In genomic region chr11:83754227-83754626, GRCm38 (mm10) we compare ENCODE assay signal across 8 mouse cellular contexts. TPM values are rescaled to one million over a fixed set of nuclear protein-coding genes. Genes with fewer than 3 reads are reported as not detected.
DNase-seq lines count a peak whose midpoint lies in the region; ATAC-seq and TF ChIP-seq lines count a peak whose summit lies in the region.

No protein-coding gene starts in this region.

- peaks cover 4% of the 10 kb centered on the region; the same call in 1 of the 2 replicates for H3K36me3 ChIP-seq in kidney, adult 2 months (ENCODE audit: control insufficient read depth, insufficient read depth, low read length)
- peaks cover 37% of the 10 kb centered on the region for H3K36me3 ChIP-seq in hindbrain, embryonic 14.5 days (replicated peaks; ENCODE audit: control insufficient read depth, insufficient read depth)
- peaks cover 34% of the 10 kb centered on the region for H3K36me3 ChIP-seq in midbrain, embryonic 14.5 days (ENCODE audit: control insufficient read depth, insufficient read depth, low read length)

- no peak; the same call in 1 of the 2 replicates for ATAC-seq in hindbrain, embryonic 14.5 days (ENCODE audit: low FRiP score)
- ATAC-seq in midbrain, embryonic 14.5 days (ENCODE audit: low FRiP score, low TSS enrichment): no peak
- no peak for ATAC-seq in activated CD4-positive, CD25-positive, alpha-beta regulatory T cell, adult 4 months

- H3K9me3 ChIP-seq in hindbrain, embryonic 14.5 days (ENCODE audit: control insufficient read depth, low read length): no peaks in the 10 kb centered on the region
- H3K9me3 ChIP-seq in midbrain, embryonic 14.5 days (ENCODE audit: control insufficient read depth, low read length): no peaks in the 10 kb centered on the region

- WGBS in kidney, adult 2 months: 5% methylated on average over 8 of the region's 8 CpGs
- 6% methylated on average over 8 of the region's 8 CpGs for WGBS in hindbrain, embryonic 14.5 days
- 3% methylated on average over 8 of the region's 8 CpGs for WGBS in midbrain, embryonic 14.5 days

- DNase-seq in kidney, adult 2 months: no peak
- DNase-seq in kidney, postnatal 36 days: no peak
- DNase-seq in hindbrain, embryonic 14.5 days (ENCODE audit: low spot score): no peak
- no peak for DNase-seq in midbrain, embryonic 14.5 days
- DNase-seq in ovary, adult 18-20 months (ENCODE audit: low spot score): no peak
- no peak for DNase-seq in spleen, adult 18-20 months

- no peak overlapping the region for H3K27ac ChIP-seq in kidney, adult 2 months (ENCODE audit: insufficient read depth, low read depth, low read length)
- H3K27ac ChIP-seq in brown adipose tissue, adult 24 weeks (replicated peaks; ENCODE audit: low read depth, low read length): no peak overlapping the region
- peak overlapping the region; percentile 83 for H3K27ac ChIP-seq in hindbrain, embryonic 14.5 days
- H3K27ac ChIP-seq in midbrain, embryonic 14.5 days (replicated peaks; ENCODE audit: low read depth, low read length): peak overlapping the region; percentile 93

- no peaks in the 10 kb centered on the region; the same call in 1 of the 2 replicates for H3K4me1 ChIP-seq in kidney, adult 2 months (ENCODE audit: control insufficient read depth, insufficient read depth, low read length)
- no peaks in the 10 kb centered on the region for H3K4me1 ChIP-seq in brown adipose tissue, adult 24 weeks (ENCODE audit: control insufficient read depth, insufficient read depth, insufficient read length, low read length)
- H3K4me1 ChIP-seq in hindbrain, embryonic 14.5 days (replicated peaks; ENCODE audit: control insufficient read depth, insufficient read depth, low read length): peaks cover 15% of the 10 kb centered on the region
- H3K4me1 ChIP-seq in midbrain, embryonic 14.5 days (ENCODE audit: control insufficient read depth, insufficient read depth, low read length): peaks cover 17% of the 10 kb centered on the region

- peak overlapping the region; percentile 71 for H3K4me3 ChIP-seq in kidney, adult 2 months (ENCODE audit: insufficient read depth, low read depth, low read length)
- peak overlapping the region; percentile 95 for H3K4me3 ChIP-seq in brown adipose tissue, adult 24 weeks (ENCODE audit: insufficient read depth, low read depth, low read length)
- H3K4me3 ChIP-seq in hindbrain, embryonic 14.5 days (replicated peaks; ENCODE audit: low read length): peak overlapping the region; percentile 59
- peak overlapping the region; percentile 83 for H3K4me3 ChIP-seq in midbrain, embryonic 14.5 days (replicated peaks; ENCODE audit: low read depth, low read length)

- TF ChIP-seq CTCF in kidney, adult 2 months (conservative IDR thresholded peaks at IDR 0.05; ENCODE audit: insufficient read depth, insufficient read length, low read depth, low read length): no peak

- no peaks in the 10 kb centered on the region for H3K27me3 ChIP-seq in kidney, adult 2 months (replicated peaks; ENCODE audit: control insufficient read depth, insufficient read depth, low read length)
- H3K27me3 ChIP-seq in hindbrain, embryonic 14.5 days (ENCODE audit: control insufficient read depth, insufficient read depth, low read length): peaks cover 22% of the 10 kb centered on the region
- H3K27me3 ChIP-seq in midbrain, embryonic 14.5 days (ENCODE audit: control insufficient read depth, insufficient read depth, low read length): peaks cover 13% of the 10 kb centered on the region; the same call in 1 of the 2 replicates

- H3K4me2 ChIP-seq in hindbrain, embryonic 14.5 days (replicated peaks): peak overlapping the region; percentile 73
- H3K4me2 ChIP-seq in midbrain, embryonic 14.5 days (ENCODE audit: low read length): peak overlapping the region; percentile 73

- H3K9ac ChIP-seq in hindbrain, embryonic 14.5 days: peak overlapping the region; percentile 79
- H3K9ac ChIP-seq in midbrain, embryonic 14.5 days (replicated peaks; ENCODE audit: low read length): peak overlapping the region; percentile 88

- no peak for TF ChIP-seq POLR2A in kidney, adult 2 months (IDR thresholded peaks at IDR 0.05; ENCODE audit: low read depth, low read length)

RNA-seq across cellular contexts. Expression of gene Heatr6, which starts 0.7 kb away (rescaled TPM):
- 10.9 and 12.0 TPM in 2 replicates for polyA plus RNA-seq in kidney, adult 2 months (2012; rRNA removed)
- 6.1 and 6.5 TPM in 2 replicates for polyA plus RNA-seq in brown adipose tissue, adult 24 weeks (2012; ENCODE audit: insufficient read depth, insufficient read length, missing spikeins)
- 29.1 and 33.3 TPM in 2 replicates for polyA plus RNA-seq in hindbrain, embryonic 14.5 days (2014; fragmentation: Nextera tagmentation; extraction: Ambion mirVana)
- polyA plus RNA-seq in midbrain, embryonic 14.5 days (2014; fragmentation: Nextera tagmentation; extraction: Ambion mirVana): 36.6 and 37.2 TPM in 2 replicates
- polyA plus RNA-seq in activated CD4-positive, CD25-positive, alpha-beta regulatory T cell, adult 4 months (2017; shearing (Covaris generic)): 10 to 100 TPM; 27.8 to 28.1 TPM

RNA-seq across cellular contexts. Expression of gene Wfdc21, which starts 7.5 kb away (rescaled TPM):
- polyA plus RNA-seq in kidney, adult 2 months (2012; rRNA removed): 0.77 and 1.9 TPM in 2 replicates
- polyA plus RNA-seq in brown adipose tissue, adult 24 weeks (2012; ENCODE audit: insufficient read depth, insufficient read length, missing spikeins): 5.5 and 18.4 TPM in 2 replicates
- not detected in 2 replicates for polyA plus RNA-seq in hindbrain, embryonic 14.5 days (2014; fragmentation: Nextera tagmentation; extraction: Ambion mirVana)
- polyA plus RNA-seq in midbrain, embryonic 14.5 days (2014; fragmentation: Nextera tagmentation; extraction: Ambion mirVana): not detected in 2 replicates
- polyA plus RNA-seq in activated CD4-positive, CD25-positive, alpha-beta regulatory T cell, adult 4 months (2017; shearing (Covaris generic)): not detected

RNA-seq across cellular contexts. Expression of gene Wfdc18, which starts 45.4 kb away (rescaled TPM):
- polyA plus RNA-seq in kidney, adult 2 months (2012; rRNA removed): not detected in 2 replicates
- not detected in 2 replicates for polyA plus RNA-seq in brown adipose tissue, adult 24 weeks (2012; ENCODE audit: insufficient read depth, insufficient read length, missing spikeins)
- not detected in 2 replicates for polyA plus RNA-seq in hindbrain, embryonic 14.5 days (2014; fragmentation: Nextera tagmentation; extraction: Ambion mirVana)
- polyA plus RNA-seq in midbrain, embryonic 14.5 days (2014; fragmentation: Nextera tagmentation; extraction: Ambion mirVana): not detected in 2 replicates
- polyA plus RNA-seq in activated CD4-positive, CD25-positive, alpha-beta regulatory T cell, adult 4 months (2017; shearing (Covaris generic)): not detected

RNA-seq across cellular contexts. Expression of gene Wfdc17, which starts 50.4 kb away (rescaled TPM):
- polyA plus RNA-seq in kidney, adult 2 months (2012; rRNA removed): 2.6 and 4.4 TPM in 2 replicates
- polyA plus RNA-seq in brown adipose tissue, adult 24 weeks (2012; ENCODE audit: insufficient read depth, insufficient read length, missing spikeins): 15.5 and 20.8 TPM in 2 replicates
- 0.73 and 1.4 TPM in 2 replicates for polyA plus RNA-seq in hindbrain, embryonic 14.5 days (2014; fragmentation: Nextera tagmentation; extraction: Ambion mirVana)
- polyA plus RNA-seq in midbrain, embryonic 14.5 days (2014; fragmentation: Nextera tagmentation; extraction: Ambion mirVana): 1.5 TPM in 1 of 2 replicates, not detected in the other
- not detected for polyA plus RNA-seq in activated CD4-positive, CD25-positive, alpha-beta regulatory T cell, adult 4 months (2017; shearing (Covaris generic))

Comparison
In these comparisons a context has a peak if more than half of its experiments do, and no peak if none do; other contexts are left out.
1. H3K27ac ChIP-seq: peak in hindbrain, embryonic 14.5 days (single experiment) and midbrain, embryonic 14.5 days (single experiment); none in kidney, adult 2 months (single experiment) and brown adipose tissue, adult 24 weeks (single experiment).
2. Peak in every context shown above with its lines, with median percentiles within 50 percentile points of each other: H3K4me3 ChIP-seq.